Mouse (Mus musculus) urinary bladder, postnatal 10 days (tissue): ENCODE results near the gene Mpp3.

Source experiments
- DNase-seq: peaks from one replicate; pipeline ENCODE4 v3.0.0; 2022; ENCODE audit warnings: low spot score

The Mpp3 gene

GRCm38 (mm10) chr11:101976949-101977348 is 51.3 kb downstream of the Mpp3 start:
- DNase-seq = no peak

- DNase-seq = no peak
These were observed 53.3 kb downstream of the Mpp3 start for GRCm38 (mm10) chr11:101974923-101975322.

DNA sequence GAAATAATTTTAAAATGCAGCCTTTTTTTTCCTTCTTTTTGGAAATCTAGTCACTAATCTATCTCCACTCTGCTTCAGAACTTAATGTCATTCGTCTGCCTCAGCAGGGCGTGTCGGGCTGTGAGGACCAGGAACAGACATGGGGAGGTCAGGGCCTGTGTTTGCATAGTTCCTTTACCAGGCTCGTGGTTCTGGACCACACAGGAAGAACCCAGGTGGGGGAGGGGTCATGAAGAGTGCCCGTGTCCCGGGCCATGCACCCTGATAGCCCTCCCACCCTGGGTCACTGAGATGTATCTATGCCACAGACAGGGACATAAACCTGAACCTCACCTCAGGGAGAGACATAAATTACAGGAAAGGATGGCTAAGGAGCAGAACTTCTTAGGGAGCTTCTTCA is 54.1 kb downstream of the Mpp3 start:
- DNase-seq = no peak

GRCm38 (mm10) chr11:101973496-101973895 is 54.8 kb downstream of the Mpp3 start:
- DNase-seq = no peak

- DNase-seq = no peak
These were observed 55.6 kb downstream of the Mpp3 start for GRCm38 (mm10) chr11:101972651-101973050.

- no peak for DNase-seq
These were observed 56.2 kb downstream of the Mpp3 start for GRCm38 (mm10) chr11:101972097-101972496.

DNA sequence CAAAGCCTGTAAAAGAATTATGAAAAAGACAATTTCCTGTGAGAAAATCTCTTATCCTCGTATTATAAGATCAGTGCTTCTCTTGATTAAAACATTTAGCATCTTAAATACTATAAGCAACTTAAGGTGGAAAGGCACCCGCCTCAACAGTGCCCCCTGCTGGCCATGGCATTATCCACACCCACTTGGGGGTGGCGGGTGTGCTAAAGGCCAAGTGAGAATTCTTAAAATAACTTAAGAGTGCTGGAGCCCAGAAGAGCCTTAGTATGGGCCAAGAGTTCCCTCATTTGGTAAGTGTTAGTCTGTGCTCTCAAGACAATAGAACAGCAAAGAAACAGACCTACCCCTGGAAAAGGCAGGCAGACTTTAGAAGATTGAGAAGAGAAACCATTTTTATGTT is 56.9 kb downstream of the Mpp3 start:
- DNase-seq = no peak

DNA sequence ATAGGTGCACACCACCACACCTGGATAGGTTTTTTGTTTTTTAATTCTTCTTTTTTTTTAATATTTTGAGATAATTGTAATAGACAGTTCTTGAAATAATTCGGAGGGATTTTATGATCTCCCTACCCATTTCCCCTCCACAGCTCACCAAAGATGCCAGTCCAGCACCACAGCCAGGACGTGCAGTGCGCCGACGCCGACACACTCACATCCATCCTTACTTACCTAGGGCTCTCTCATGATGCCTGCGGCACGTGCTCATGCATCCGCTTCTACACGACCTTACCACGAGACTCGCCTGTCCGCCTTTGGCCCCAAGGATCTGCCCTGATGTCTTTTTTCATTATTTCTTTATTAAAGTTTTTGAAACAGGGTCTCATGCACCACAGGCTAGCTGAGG is 58.4 kb downstream of the Mpp3 start:
- DNase-seq = no peak

DNA sequence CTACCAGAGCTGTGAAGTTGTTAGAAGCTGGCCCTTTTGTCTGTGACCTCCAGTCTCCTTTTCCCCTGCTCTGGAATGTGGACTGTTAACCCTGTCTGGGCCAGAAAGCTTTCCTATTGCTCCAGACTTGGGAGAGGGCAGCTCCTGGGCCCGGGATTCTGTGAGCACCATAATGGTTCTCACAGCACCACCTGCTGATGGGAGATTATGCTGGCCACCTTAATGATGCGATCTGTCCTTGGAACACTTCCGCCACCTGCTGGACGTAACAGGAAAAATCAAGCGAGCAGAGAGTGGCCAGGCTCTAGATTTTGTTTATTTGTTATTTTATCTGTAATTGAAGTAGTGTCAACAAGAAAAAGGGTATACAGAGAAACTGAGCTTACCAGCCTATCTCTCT is 59.5 kb downstream of the Mpp3 start:
- peak; percentile 32 for DNase-seq

GRCm38 (mm10) chr11:101968311-101968710 is 60.0 kb downstream of the Mpp3 start:
- DNase-seq = no peak

- DNase-seq = no peak
These were observed 61.2 kb downstream of the Mpp3 start, which contains the start of gene Sost for GRCm38 (mm10) chr11:101966965-101967614. TSS of gene Sost (minus strand) at chr11:101967015.

GRCm38 (mm10) chr11:101965553-101965952 is 62.7 kb downstream of the Mpp3 start:
- no peak for DNase-seq

DNA sequence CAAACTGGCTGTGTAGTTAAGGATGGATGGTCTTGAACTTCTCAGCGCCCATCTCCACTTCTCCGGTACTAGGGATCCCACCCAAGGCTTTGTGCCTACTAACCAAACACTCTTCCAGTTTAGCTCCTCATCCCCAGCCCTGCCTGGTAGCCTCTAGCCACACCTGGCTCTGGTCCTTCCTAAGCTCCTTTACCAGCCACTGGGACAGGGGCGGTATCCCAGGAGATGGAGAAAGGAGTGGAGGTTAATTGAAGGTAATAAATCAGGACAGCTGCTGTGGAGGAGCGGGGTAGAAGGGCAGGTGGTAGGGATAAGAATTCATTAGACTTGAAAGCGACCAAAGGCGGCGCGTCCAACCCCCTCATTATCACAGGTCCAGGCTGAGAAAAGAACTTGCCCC is 63.6 kb downstream of the Mpp3 start:
- no peak for DNase-seq

GRCm38 (mm10) chr11:101963473-101964291 is 64.6 kb downstream of the Mpp3 start:
- DNase-seq = no peak

- no peak for DNase-seq
These were observed 65.2 kb downstream of the Mpp3 start for GRCm38 (mm10) chr11:101963043-101963442.

- no peak for DNase-seq
These were observed 70.8 kb downstream of the Mpp3 start for GRCm38 (mm10) chr11:101957476-101957875.

DNA sequence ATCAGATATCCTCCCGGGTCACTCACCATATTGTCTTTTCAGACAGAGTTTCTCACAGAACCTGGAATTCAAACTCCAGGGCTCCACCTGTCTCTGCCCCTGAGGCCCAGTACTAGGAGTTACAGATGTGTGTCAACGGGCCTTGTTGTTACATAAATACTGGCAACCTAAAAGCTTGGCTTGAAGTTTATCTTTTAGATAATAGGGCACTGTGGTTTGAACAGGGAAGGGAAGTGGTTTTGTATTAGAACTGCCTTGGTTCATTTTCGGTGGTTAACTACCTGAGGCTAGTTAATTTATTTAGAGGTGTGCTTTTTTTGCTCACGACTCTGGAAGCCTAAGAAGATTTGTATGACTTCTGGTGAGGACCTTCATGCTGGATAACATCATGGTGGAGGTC is 74.8 kb downstream of the Mpp3 start:
- no peak for DNase-seq

DNA sequence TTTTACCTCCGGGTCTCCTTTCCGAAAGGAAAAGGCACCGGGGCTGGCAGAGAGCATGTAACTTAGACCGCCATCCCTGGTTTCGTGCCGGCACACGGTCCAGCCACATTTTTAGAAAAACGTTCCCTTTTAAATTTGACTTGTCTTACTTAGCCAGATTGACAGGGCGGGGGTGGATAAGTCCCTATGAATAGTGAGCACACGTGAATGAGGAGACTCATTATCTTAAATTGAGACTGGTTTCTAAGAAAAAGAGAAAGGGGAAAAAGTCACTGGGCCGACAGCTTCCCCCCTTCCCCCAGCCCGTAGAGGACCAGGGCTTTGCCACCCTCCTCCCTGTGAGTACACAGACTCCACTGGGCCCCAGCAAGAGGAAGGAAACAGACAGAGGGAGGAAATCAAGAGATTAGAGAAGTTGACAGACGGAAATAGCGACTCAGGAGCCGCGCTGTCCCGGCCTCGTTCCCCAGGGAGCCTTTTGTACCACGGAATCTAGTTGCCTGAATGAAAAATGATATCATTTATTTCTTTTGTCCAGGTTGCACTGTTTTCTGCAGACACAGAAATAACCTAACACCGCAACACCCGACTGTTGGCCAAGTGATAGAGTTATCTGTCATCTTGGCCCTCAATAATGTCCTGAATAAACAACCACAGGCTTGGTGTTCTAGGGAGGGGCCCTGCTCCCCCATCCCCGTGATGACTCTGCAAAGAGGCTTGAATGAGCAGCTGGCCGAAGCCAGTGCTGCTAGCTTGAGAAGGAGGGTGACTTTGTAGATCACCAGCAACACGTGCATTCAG is 75.5 kb downstream of the Mpp3 start:
- DNase-seq = no peak

DNA sequence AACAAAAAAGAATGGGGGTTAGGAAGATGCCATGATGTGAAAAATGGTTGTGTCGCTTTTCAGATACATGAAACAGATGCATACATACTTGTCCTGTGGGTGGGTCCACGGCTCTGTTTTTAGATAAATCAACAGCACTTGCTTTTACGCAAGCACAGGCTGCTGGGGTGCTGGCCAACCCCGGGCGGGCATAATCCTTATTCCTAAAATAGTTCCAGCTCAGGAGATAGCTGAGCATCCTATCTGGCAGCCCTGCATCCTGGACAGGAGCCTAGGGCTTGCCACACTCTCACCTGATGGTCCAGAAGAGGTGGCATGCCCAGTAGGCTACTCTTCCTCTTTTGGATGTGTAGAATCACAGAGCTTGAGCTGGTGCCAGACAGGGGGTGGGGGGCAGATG is 78.2 kb downstream of the Mpp3 start:
- DNase-seq = no peak
